Mouse (Mus musculus) neural tube, embryonic 12.5 days (tissue): ENCODE data around the gene Gdpd3. TPM values are rescaled to one million over a fixed set of nuclear protein-coding genes. Genes with fewer than 3 reads are reported as not detected.

ENCODE experiments used
- ATAC-seq: fragments of 200-750 bp; cut with Nextera tagmentation; 2 replicates; pipeline ENCODE4 v1.8.0; 2017; ENCODE audit warnings: low read depth, mild to moderate bottlenecking, moderate TSS enrichment, moderate library complexity; ENCODE audit not compliant: low FRiP score
- H3K27ac ChIP-seq: fragments of 300-500 bp; sonication (generic); 2 replicates; pipeline ENCODE4 v1.5.1; 2016
- H3K27me3 ChIP-seq: fragments of 300-500 bp; sonication (generic); replicated peaks from 2 replicates; pipeline ENCODE4 v1.6.1; 2016; ENCODE audit warnings: mild to moderate bottlenecking
- H3K36me3 ChIP-seq: fragments of 300-500 bp; sonication (generic); 2 replicates; pipeline ENCODE4 v1.6.1; 2016; ENCODE audit warnings: mild to moderate bottlenecking
- H3K4me1 ChIP-seq: fragments of 300-500 bp; sonication (generic); 2 replicates; pipeline ENCODE4 v1.6.1; 2016
- H3K4me2 ChIP-seq: fragments of 300-500 bp; sonication (generic); replicated peaks from 2 replicates; pipeline ENCODE4 v1.6.1; 2016; ENCODE audit warnings: mild to moderate bottlenecking
- H3K4me3 ChIP-seq: fragments of 300-500 bp; sonication (generic); 2 replicates; pipeline ENCODE4 v1.5.1; 2016
- H3K9ac ChIP-seq: fragments of 300-500 bp; sonication (generic); 2 replicates; pipeline ENCODE4 v1.6.1; 2016; ENCODE audit warnings: mild to moderate bottlenecking
- H3K9me3 ChIP-seq: fragments of 300-500 bp; sonication (generic); 2 replicates; pipeline ENCODE4 v1.6.1; 2016; ENCODE audit warnings: mild to moderate bottlenecking
- WGBS: fragments of 180-500 bp; shearing (Covaris S2); methylation state at CpG from one replicate; pipeline ENCODE4 v1.1.7; 2016; 5-methylcytosine and 5-hydroxymethylcytosine counted together
- polyA plus RNA-seq: library from polyadenylated mRNA; unstranded; fragments of >200 nt; fragmentation: Nextera tagmentation; extraction: Ambion mirVana; gene quantifications from 2 replicates; pipeline ENCODE4 v1.2.1, GENCODE M21; 2016

Gdpd3 gene
- polyA plus RNA-seq, 1 experiment from 2014 or later = 1.3 TPM

- Histone ChIP-seq H3K9ac (no peak overlapping the region), H3K4me2 (0 out of 2 replicates have a peak overlapping the region, but pooled peaks have one; percentile 81), H3K9me3 (no peaks in the 10 kb centered on the region), H3K36me3 (peaks cover 45% of the 10 kb centered on the region), H3K4me3 (no peak overlapping the region), H3K4me1 (peaks cover 53% of the 10 kb centered on the region), H3K27me3 (no peaks in the 10 kb centered on the region), H3K27ac (no peak overlapping the region)
- ATAC-seq = no peak
- WGBS = 75% methylated on average over 4 of the region's 4 CpGs
These were observed 27.5 kb downstream of the Gdpd3 start for GRCm38 (mm10) chr7:126793456-126794270.

- H3K9ac ChIP-seq = no peak overlapping the region
- no peaks in the 10 kb centered on the region for H3K9me3 ChIP-seq
- no peaks in the 10 kb centered on the region for H3K27me3 ChIP-seq
- 79% methylated on average over 4 of the region's 4 CpGs for WGBS
- no peak overlapping the region for H3K4me3 ChIP-seq
- peaks cover 53% of the 10 kb centered on the region for H3K4me1 ChIP-seq
- H3K27ac ChIP-seq = no peak overlapping the region
- no peak overlapping the region for H3K4me2 ChIP-seq
- peaks cover 39% of the 10 kb centered on the region for H3K36me3 ChIP-seq
- ATAC-seq = no peak
These were observed 28.1 kb downstream of the Gdpd3 start for GRCm38 (mm10) chr7:126794271-126794605.

GRCm38 (mm10) chr7:126795387-126796317 is 29.5 kb downstream of the Gdpd3 start:
- Histone ChIP-seq H3K9ac (no peak overlapping the region), H3K4me3 (no peak overlapping the region), H3K36me3 (peaks cover 29% of the 10 kb centered on the region), H3K9me3 (no peaks in the 10 kb centered on the region), H3K27me3 (no peaks in the 10 kb centered on the region), H3K27ac (no peak overlapping the region), H3K4me1 (peaks cover 57% of the 10 kb centered on the region), H3K4me2 (no peak overlapping the region)
- 78% methylated on average over 16 of the region's 16 CpGs for WGBS
- no peak for ATAC-seq

- H3K36me3 ChIP-seq = peaks cover 29% of the 10 kb centered on the region
- no peaks in the 10 kb centered on the region for H3K27me3 ChIP-seq
- H3K9ac ChIP-seq = no peak overlapping the region
- WGBS = 77% methylated on average over 8 of the region's 8 CpGs
- no peak for ATAC-seq
- no peak overlapping the region for H3K27ac ChIP-seq
- no peak overlapping the region for H3K4me3 ChIP-seq
- H3K4me1 ChIP-seq = peaks cover 49% of the 10 kb centered on the region
- H3K4me2 ChIP-seq = peak overlapping the region; percentile 14; the same call in 1 of the 2 replicates
- H3K9me3 ChIP-seq = no peaks in the 10 kb centered on the region
These were observed 30.3 kb downstream of the Gdpd3 start for GRCm38 (mm10) chr7:126796350-126796932.

GRCm38 (mm10) chr7:126797411-126798126 is 31.4 kb downstream of the Gdpd3 start, which contains the start of gene Fam57b:
Gene Fam57b, plus strand, starts transcription at chr7:126797668.
- Histone ChIP-seq H3K9me3 (no peaks in the 10 kb centered on the region), H3K9ac (peak within 1 kb of the TSS; percentile 86), H3K27me3 (no peaks in the 10 kb centered on the region), H3K27ac (peak within 1 kb of the TSS; percentile 90; the same call in 1 of the 2 replicates), H3K36me3 (peaks cover 32% of the 10 kb centered on the region), H3K4me1 (peaks cover 46% of the 10 kb centered on the region), H3K4me3 (peak within 1 kb of the TSS; percentile 74), H3K4me2 (peak within 1 kb of the TSS; percentile 84)
- 35% methylated on average over 21 of the region's 21 CpGs for WGBS
- ATAC-seq = no peak

GRCm38 (mm10) chr7:126798127-126799049 is 32.3 kb downstream of the Gdpd3 start:
- 1% methylated on average over 40 of the region's 40 CpGs for WGBS
- H3K4me3 ChIP-seq = peak overlapping the region; percentile 74
- H3K27me3 ChIP-seq = no peaks in the 10 kb centered on the region
- ATAC-seq = no peak
- no peaks in the 10 kb centered on the region for H3K9me3 ChIP-seq
- peaks cover 40% of the 10 kb centered on the region for H3K4me1 ChIP-seq
- peak overlapping the region; percentile 86 for H3K9ac ChIP-seq
- H3K4me2 ChIP-seq = peak overlapping the region; percentile 84
- H3K27ac ChIP-seq = peak overlapping the region; percentile 90; the same call in 1 of the 2 replicates
- peaks cover 39% of the 10 kb centered on the region for H3K36me3 ChIP-seq

GRCm38 (mm10) chr7:126799050-126799467 is 32.9 kb downstream of the Gdpd3 start:
- H3K27ac ChIP-seq = peak overlapping the region; percentile 90; the same call in 1 of the 2 replicates
- H3K36me3 ChIP-seq = peaks cover 39% of the 10 kb centered on the region
- 0% methylated on average over 30 of the region's 36 CpGs for WGBS
- no peaks in the 10 kb centered on the region for H3K27me3 ChIP-seq
- H3K4me3 ChIP-seq = peak overlapping the region; percentile 74
- peaks cover 40% of the 10 kb centered on the region for H3K4me1 ChIP-seq
- H3K4me2 ChIP-seq = peak overlapping the region; percentile 84
- H3K9ac ChIP-seq = peak overlapping the region; percentile 86
- ATAC-seq = peak; percentile 95
- no peaks in the 10 kb centered on the region for H3K9me3 ChIP-seq

GRCm38 (mm10) chr7:126799468-126800268 is 33.5 kb downstream of the Gdpd3 start:
- Histone ChIP-seq H3K9ac (peak overlapping the region; percentile 86), H3K27me3 (no peaks in the 10 kb centered on the region), H3K4me3 (peak overlapping the region; percentile 74), H3K4me2 (peak overlapping the region; percentile 84), H3K9me3 (no peaks in the 10 kb centered on the region), H3K27ac (peak overlapping the region; percentile 90), H3K4me1 (peaks cover 40% of the 10 kb centered on the region), H3K36me3 (peaks cover 37% of the 10 kb centered on the region)
- peak; percentile 94 for ATAC-seq
- WGBS = under 1% methylated on average over 36 of the region's 38 CpGs

- Histone ChIP-seq H3K27ac (peak overlapping the region; percentile 90; the same call in 1 of the 2 replicates), H3K4me1 (peaks cover 40% of the 10 kb centered on the region), H3K4me2 (peak overlapping the region; percentile 84), H3K4me3 (peak overlapping the region; percentile 74), H3K9me3 (no peaks in the 10 kb centered on the region), H3K9ac (peak overlapping the region; percentile 86), H3K36me3 (peaks cover 29% of the 10 kb centered on the region), H3K27me3 (no peaks in the 10 kb centered on the region)
- WGBS = 40% methylated on average over 5 of the region's 5 CpGs
- no peak for ATAC-seq
These were observed 34.3 kb downstream of the Gdpd3 start for GRCm38 (mm10) chr7:126800269-126801056.
